In the genomic region with DNA sequence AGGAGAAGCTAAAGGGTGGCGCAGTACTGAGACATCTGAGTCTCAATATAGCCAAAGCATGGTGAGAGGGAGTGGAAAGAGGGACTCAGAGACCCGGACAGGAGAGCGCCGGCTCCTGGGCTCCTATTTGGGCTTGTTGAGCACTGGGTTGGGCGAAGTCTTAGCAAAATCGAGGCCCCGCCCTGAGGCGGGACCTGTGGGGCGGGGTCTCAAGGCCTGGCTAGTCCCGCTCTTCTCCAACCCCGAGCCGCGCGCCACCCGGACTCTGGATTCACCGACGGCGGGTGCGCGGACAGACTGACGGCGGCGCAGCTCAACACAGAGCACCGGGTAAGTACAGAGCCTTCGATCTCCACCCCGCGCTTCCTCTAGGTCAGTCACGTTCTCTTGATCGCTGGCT, we compare ENCODE assay signal across 8 mouse cellular contexts. TPM values are rescaled to one million over a fixed set of nuclear protein-coding genes. Genes with fewer than 3 reads are reported as not detected.
DNase-seq lines count a peak whose midpoint lies in the region; ATAC-seq and TF ChIP-seq lines count a peak whose summit lies in the region.

No protein-coding gene starts in this region.

- peaks cover 8% of the 10 kb centered on the region for H3K9me3 ChIP-seq in E14TG2a.4 (ENCODE audit: low read length)
- no peaks in the 10 kb centered on the region for H3K9me3 ChIP-seq in forebrain, embryonic 11.5 days (ENCODE audit: control insufficient read depth, low read length)
- no peaks in the 10 kb centered on the region for H3K9me3 ChIP-seq in midbrain, embryonic 10.5 days (replicated peaks)

- H3K4me3 ChIP-seq in E14TG2a.4 (replicated peaks; ENCODE audit: low read length) = peak overlapping the region; percentile 64
- peak overlapping the region; percentile 28 for H3K4me3 ChIP-seq in forebrain, embryonic 11.5 days (ENCODE audit: low read depth, low read length)
- H3K4me3 ChIP-seq in midbrain, embryonic 10.5 days = peak overlapping the region; percentile 54

- intact Hi-C loops in heart, postnatal 10 days (cut with DNase I) = loop anchor here (5.0 kb wide), 1 partner anchor 50 kb away; no protein-coding TSS in a partner anchor

- peak; percentile 85 for ATAC-seq in forebrain, embryonic 11.5 days (replicated peaks; ENCODE audit: low FRiP score)

- WGBS in forebrain, embryonic 11.5 days = under 1% methylated on average over 29 of the region's 29 CpGs
- 2% methylated on average over 29 of the region's 29 CpGs for WGBS in midbrain, embryonic 10.5 days

- peak overlapping the region; percentile 39 for H3K9ac ChIP-seq in forebrain, embryonic 11.5 days (ENCODE audit: low read length)

- H3K27ac ChIP-seq in forebrain, embryonic 11.5 days (ENCODE audit: low read depth, low read length) = no peak overlapping the region
- peak overlapping the region; percentile 78 for H3K27ac ChIP-seq in midbrain, embryonic 10.5 days (replicated peaks)

- peaks cover 27% of the 10 kb centered on the region for H3K4me1 ChIP-seq in E14TG2a.4 (replicated peaks; ENCODE audit: low read depth, low read length)
- H3K4me1 ChIP-seq in forebrain, embryonic 11.5 days (replicated peaks; ENCODE audit: control insufficient read depth, insufficient read depth, low read length) = peaks cover 3% of the 10 kb centered on the region; the same call in 1 of the 2 replicates
- H3K4me1 ChIP-seq in midbrain, embryonic 10.5 days = peaks cover 44% of the 10 kb centered on the region

- peak; percentile 43 for DNase-seq in WW6 (ENCODE audit: low read depth, low spot score)
- DNase-seq in forebrain, embryonic 11.5 days (ENCODE audit: low spot score) = peak; percentile 85
- DNase-seq in heart, postnatal 10 days = peak; percentile 79
- DNase-seq in kidney, postnatal 4 days = peak; percentile 72 to 78
- peak; percentile 79 for DNase-seq in midbrain, embryonic 10.5 days (ENCODE audit: low spot score)
- peak; percentile 4 for DNase-seq in thymus, postnatal 25 days
- DNase-seq in cerebellum, adult 9-11 months = no peak

- H3K27me3 ChIP-seq in E14TG2a.4 (ENCODE audit: insufficient read depth, low read length) = peaks cover 48% of the 10 kb centered on the region
- H3K27me3 ChIP-seq in forebrain, embryonic 11.5 days (ENCODE audit: control insufficient read depth, insufficient read depth, low read length) = no peaks in the 10 kb centered on the region; the same call in 1 of the 2 replicates
- H3K27me3 ChIP-seq in midbrain, embryonic 10.5 days (ENCODE audit: low read depth, poor library complexity, severe bottlenecking) = peaks cover 66% of the 10 kb centered on the region

- peak overlapping the region; percentile 49 for H3K4me2 ChIP-seq in forebrain, embryonic 11.5 days (ENCODE audit: low read depth, low read length, severe bottlenecking)

- no peaks in the 10 kb centered on the region for H3K36me3 ChIP-seq in E14TG2a.4 (ENCODE audit: insufficient read depth, low read length)
- H3K36me3 ChIP-seq in forebrain, embryonic 11.5 days (ENCODE audit: control insufficient read depth, insufficient read depth, low read length) = no peaks in the 10 kb centered on the region
- no peaks in the 10 kb centered on the region for H3K36me3 ChIP-seq in midbrain, embryonic 10.5 days

- no peak for TF ChIP-seq CTCF in E14TG2a.4 (conservative IDR thresholded peaks at IDR 0.05; ENCODE audit: low read length)

RNA-seq across cellular contexts. Expression of a gene that starts 0.3 kb away (rescaled TPM):
- polyA plus RNA-seq in forebrain, embryonic 11.5 days (2014; fragmentation: Nextera tagmentation; extraction: Ambion mirVana) = 38.9 and 42.4 TPM in 2 replicates
- 100 to 1,000 TPM; 143 to 154 TPM for total RNA-seq in heart, postnatal 10 days (2021)
- polyA plus RNA-seq in midbrain, embryonic 10.5 days (2016; fragmentation: Nextera tagmentation; extraction: Ambion mirVana) = 24.2 and 31.5 TPM in 2 replicates

RNA-seq across cellular contexts. Expression of a gene that starts 56.1 kb away (rescaled TPM):
- 12.5 and 14.5 TPM in 2 replicates for polyA plus RNA-seq in forebrain, embryonic 11.5 days (2014; fragmentation: Nextera tagmentation; extraction: Ambion mirVana)
- 10 to 100 TPM in 1 of 2 experiments, 1 to 10 TPM in 1; 9.4 to 12.6 TPM for total RNA-seq in heart, postnatal 10 days (2021)
- polyA plus RNA-seq in midbrain, embryonic 10.5 days (2016; fragmentation: Nextera tagmentation; extraction: Ambion mirVana) = 9.4 and 12.0 TPM in 2 replicates
